Comparison of ENCODE assay signal across 8 mouse cellular contexts in the genomic region with DNA sequence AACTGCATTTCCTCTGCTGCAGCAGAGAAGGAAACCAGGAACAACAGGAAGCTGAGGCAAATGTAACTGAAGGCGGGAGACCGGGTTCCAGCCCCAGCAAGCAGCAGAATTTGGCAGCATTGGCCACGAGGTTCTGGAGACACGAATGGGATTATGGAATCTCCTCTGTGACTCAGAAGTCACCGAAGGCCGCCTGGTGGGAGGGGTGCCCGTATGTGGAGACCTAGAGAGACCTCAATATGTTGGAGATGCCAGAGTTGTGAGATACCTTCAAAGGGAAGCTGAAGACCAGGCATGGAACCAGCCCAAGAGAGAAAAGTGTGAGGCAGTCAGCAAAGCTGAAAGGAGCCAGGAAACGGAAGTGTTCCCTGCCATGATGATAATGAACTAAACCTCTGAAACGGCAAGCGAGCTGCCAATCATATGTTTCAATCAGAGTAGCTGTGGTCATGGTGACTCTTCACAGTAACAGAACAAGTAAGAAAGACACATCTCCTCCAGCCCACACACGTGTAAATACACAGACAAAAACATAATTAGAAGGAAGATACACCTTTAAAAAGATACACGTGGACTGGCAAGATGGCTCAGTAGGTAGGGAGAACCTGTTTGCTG. TPM values are rescaled to one million over a fixed set of nuclear protein-coding genes. Genes with fewer than 3 reads are reported as not detected.
DNase-seq lines count a peak whose midpoint lies in the region; ATAC-seq and TF ChIP-seq lines count a peak whose summit lies in the region.

No protein-coding gene starts in this region.

- H3K4me2 ChIP-seq in kidney, embryonic 16.5 days (replicated peaks; ENCODE audit: low read depth, low read length), result peak overlapping the region; percentile 57
- peak overlapping the region; percentile 55 for H3K4me2 ChIP-seq in embryonic facial prominence, embryonic 14.5 days (ENCODE audit: low read depth, low read length)
- H3K4me2 ChIP-seq in kidney, postnatal 0 days (ENCODE audit: low read length), result peak overlapping the region; percentile 10; the same call in 1 of the 2 replicates
- peak overlapping the region; percentile 55 for H3K4me2 ChIP-seq in midbrain, embryonic 16.5 days (ENCODE audit: low read length)

- H3K9me3 ChIP-seq in kidney, embryonic 16.5 days (ENCODE audit: low read length), result peaks cover 3% of the 10 kb centered on the region; the same call in 1 of the 2 replicates
- H3K9me3 ChIP-seq in embryonic facial prominence, embryonic 14.5 days (ENCODE audit: control insufficient read depth, low read length), result no peaks in the 10 kb centered on the region
- H3K9me3 ChIP-seq in kidney, postnatal 0 days (replicated peaks; ENCODE audit: low read length), result no peaks in the 10 kb centered on the region
- H3K9me3 ChIP-seq in midbrain, embryonic 16.5 days (replicated peaks; ENCODE audit: control insufficient read depth, low read length, poor library complexity, severe bottlenecking), result no peaks in the 10 kb centered on the region

- no peak for TF ChIP-seq CTCF in kidney, postnatal 0 days (IDR thresholded peaks at IDR 0.05; ENCODE audit: low read depth)

- 59% methylated on average over 12 of the region's 12 CpGs for WGBS in kidney, embryonic 16.5 days
- 69% methylated on average over 12 of the region's 12 CpGs for WGBS in embryonic facial prominence, embryonic 14.5 days
- 64% methylated on average over 12 of the region's 12 CpGs for WGBS in kidney, postnatal 0 days
- 76% methylated on average over 12 of the region's 12 CpGs for WGBS in midbrain, embryonic 16.5 days

- DNase-seq in kidney, adult 18-20 months, result no peak
- peak; percentile 40 for DNase-seq in R1 (ENCODE audit: low read depth, low spot score)
- DNase-seq in embryonic facial prominence, embryonic 14.5 days (ENCODE audit: low spot score), result no peak
- DNase-seq in kidney, postnatal 0 days (ENCODE audit: low spot score), result no peak
- DNase-seq in retina, embryonic 14.5 days (ENCODE audit: low spot score), result no peak
- DNase-seq in spleen, adult 12 weeks (ENCODE audit: low spot score), result no peak

- peak overlapping the region; percentile 11 for H3K4me3 ChIP-seq in kidney, embryonic 16.5 days (ENCODE audit: low read length)
- no peak overlapping the region for H3K4me3 ChIP-seq in embryonic facial prominence, embryonic 14.5 days (ENCODE audit: low read depth, low read length)
- no peak overlapping the region for H3K4me3 ChIP-seq in kidney, postnatal 0 days (replicated peaks; ENCODE audit: low read depth, low read length)
- H3K4me3 ChIP-seq in midbrain, embryonic 16.5 days (ENCODE audit: low read depth, low read length), result no peak overlapping the region

- no peak for ATAC-seq in kidney, embryonic 16.5 days (ENCODE audit: low FRiP score, low TSS enrichment)
- ATAC-seq in embryonic facial prominence, embryonic 14.5 days (ENCODE audit: low read depth), result no peak
- no peak for ATAC-seq in kidney, postnatal 0 days (replicated peaks; ENCODE audit: low FRiP score, low read depth)
- no peak for ATAC-seq in midbrain, embryonic 16.5 days

- no peak overlapping the region for H3K27ac ChIP-seq in kidney, embryonic 16.5 days (ENCODE audit: low read length)
- H3K27ac ChIP-seq in embryonic facial prominence, embryonic 14.5 days (replicated peaks; ENCODE audit: low read depth, low read length), result no peak overlapping the region
- H3K27ac ChIP-seq in kidney, postnatal 0 days, result no peak overlapping the region
- H3K27ac ChIP-seq in midbrain, embryonic 16.5 days (ENCODE audit: low read length), result no peak overlapping the region

- no peak overlapping the region for H3K9ac ChIP-seq in kidney, embryonic 16.5 days (replicated peaks; ENCODE audit: low read length)
- no peak overlapping the region for H3K9ac ChIP-seq in embryonic facial prominence, embryonic 14.5 days (ENCODE audit: low read depth, low read length)
- no peak overlapping the region for H3K9ac ChIP-seq in kidney, postnatal 0 days (ENCODE audit: low read depth, low read length)
- H3K9ac ChIP-seq in midbrain, embryonic 16.5 days (ENCODE audit: low read depth, low read length), result no peak overlapping the region

- H3K27me3 ChIP-seq in kidney, embryonic 16.5 days (ENCODE audit: insufficient read depth, low read length), result no peaks in the 10 kb centered on the region
- no peaks in the 10 kb centered on the region for H3K27me3 ChIP-seq in embryonic facial prominence, embryonic 14.5 days (replicated peaks; ENCODE audit: control insufficient read depth, insufficient read depth, low read length)
- H3K27me3 ChIP-seq in kidney, postnatal 0 days (ENCODE audit: insufficient read depth, low read length), result no peaks in the 10 kb centered on the region
- H3K27me3 ChIP-seq in midbrain, embryonic 16.5 days (ENCODE audit: control insufficient read depth, insufficient read depth, low read depth, low read length), result no peaks in the 10 kb centered on the region

- peaks cover 8% of the 10 kb centered on the region; the same call in 1 of the 2 replicates for H3K4me1 ChIP-seq in kidney, embryonic 16.5 days (ENCODE audit: insufficient read depth, low read length)
- 0 out of 2 replicates have a peak, but pooled peaks cover 3% of the 10 kb centered on the region for H3K4me1 ChIP-seq in embryonic facial prominence, embryonic 14.5 days (ENCODE audit: control insufficient read depth, insufficient read depth, low read length)
- H3K4me1 ChIP-seq in kidney, postnatal 0 days (replicated peaks; ENCODE audit: insufficient read depth, low read length), result no peaks in the 10 kb centered on the region
- peaks cover 11% of the 10 kb centered on the region; the same call in 1 of the 2 replicates for H3K4me1 ChIP-seq in midbrain, embryonic 16.5 days (ENCODE audit: control insufficient read depth, insufficient read depth, low read length)

- no peaks in the 10 kb centered on the region for H3K36me3 ChIP-seq in kidney, embryonic 16.5 days (ENCODE audit: insufficient read depth, low read length)
- no peaks in the 10 kb centered on the region for H3K36me3 ChIP-seq in embryonic facial prominence, embryonic 14.5 days (ENCODE audit: control insufficient read depth, insufficient read depth, low read length)
- no peaks in the 10 kb centered on the region for H3K36me3 ChIP-seq in kidney, postnatal 0 days (ENCODE audit: insufficient read depth, low read length)
- H3K36me3 ChIP-seq in midbrain, embryonic 16.5 days (ENCODE audit: control insufficient read depth, insufficient read depth, low read length), result no peaks in the 10 kb centered on the region

RNA-seq across cellular contexts. Expression of gene Atrx, which starts 3.0 kb away (rescaled TPM):
- 174 and 197 TPM in 2 replicates for polyA plus RNA-seq in kidney, embryonic 16.5 days (2015; fragmentation: Nextera tagmentation; extraction: Ambion mirVana)
- 124 and 149 TPM in 2 replicates for polyA plus RNA-seq in embryonic facial prominence, embryonic 14.5 days (2014; fragmentation: Nextera tagmentation; extraction: Ambion mirVana)
- 125 and 141 TPM in 2 replicates for polyA plus RNA-seq in kidney, postnatal 0 days (2015; fragmentation: Nextera tagmentation; extraction: Ambion mirVana)
- 262 and 297 TPM in 2 replicates for polyA plus RNA-seq in midbrain, embryonic 16.5 days (2015; fragmentation: Nextera tagmentation; extraction: Ambion mirVana)
